Mouse (Mus musculus) ES-Bruce4 (cell line): ENCODE measurements around the gene Hsd3b4. TPM values are rescaled to one million over a fixed set of nuclear protein-coding genes. Genes with fewer than 3 reads are reported as not detected.
"Not testable (repeated sequence)": the region's sequence is repeated elsewhere in the genome, so short reads cannot be mapped to it uniquely, and the experiment has no call there.

ENCODE experiments used
- H3K27ac ChIP-seq: 2 replicates; pipeline ENCODE4 v1.5.1; 2012; ENCODE audit warnings: low read length, inconsistent platforms; ENCODE audit not compliant: insufficient read depth
- H3K27me3 ChIP-seq: 2 replicates; pipeline ENCODE4 v1.6.1; 2012; ENCODE audit warnings: mild to moderate bottlenecking, low read length, inconsistent platforms; ENCODE audit not compliant: control insufficient read depth, poor library complexity, insufficient read depth, severe bottlenecking
- H3K36me3 ChIP-seq: 2 replicates; pipeline ENCODE4 v1.6.1; 2012; ENCODE audit warnings: inconsistent platforms, mild to moderate bottlenecking, low read length, moderate library complexity; ENCODE audit not compliant: control insufficient read depth, poor library complexity, insufficient read depth, severe bottlenecking
- H3K4me1 ChIP-seq: one replicate; pipeline ENCODE4 v1.8.1; 2011; ENCODE audit warnings: low read length; ENCODE audit not compliant: control insufficient read depth, insufficient read depth
- H3K4me3 ChIP-seq: 2 replicates; pipeline ENCODE4 v1.5.1; 2011; ENCODE audit warnings: low read depth, mild to moderate bottlenecking, low read length
- H3K9ac ChIP-seq: 2 replicates; pipeline ENCODE4 v1.6.1; 2012; ENCODE audit warnings: low read depth, mild to moderate bottlenecking, inconsistent platforms; ENCODE audit not compliant: poor library complexity, severe bottlenecking
- H3K9me3 ChIP-seq: replicated peaks from 2 replicates; pipeline ENCODE4 v1.6.1; 2012; ENCODE audit warnings: mild to moderate bottlenecking, low read length, inconsistent platforms; ENCODE audit not compliant: control insufficient read depth, poor library complexity, insufficient read depth, severe bottlenecking
- polyA plus RNA-seq: library from polyadenylated mRNA; stranded (reverse); fragments of >200 nt; gene quantifications from 2 replicates; pipeline ENCODE4 v1.2.4, GENCODE M21; 2011; ENCODE audit warnings: low read depth; ENCODE audit not compliant: missing spikeins, insufficient read depth, insufficient read length

Gene Hsd3b4
- not detected in 2 replicates for polyA plus RNA-seq

GRCm38 (mm10) chr3:98510414-98510813 lies at the start of gene Hsd3b4:
Hsd3b4 (minus strand) TSS chr3:98510514.
- H3K27me3 ChIP-seq, H3K4me3 ChIP-seq, H3K27ac ChIP-seq, H3K9me3 ChIP-seq, H3K9ac ChIP-seq, H3K36me3 ChIP-seq, H3K4me1 ChIP-seq: not testable (repeated sequence)

GRCm38 (mm10) chr3:98550832-98551231 lies 40.5 kb upstream of the Hsd3b4 start:
- H3K27me3 ChIP-seq, H3K9ac ChIP-seq, H3K9me3 ChIP-seq, H3K4me3 ChIP-seq, H3K36me3 ChIP-seq, H3K27ac ChIP-seq, H3K4me1 ChIP-seq: not testable (repeated sequence)

GRCm38 (mm10) chr3:98550215-98550614 lies 39.9 kb upstream of the Hsd3b4 start:
- H3K4me1 ChIP-seq, H3K4me3 ChIP-seq, H3K36me3 ChIP-seq, H3K9me3 ChIP-seq, H3K27ac ChIP-seq, H3K9ac ChIP-seq, H3K27me3 ChIP-seq: not testable (repeated sequence)

GRCm38 (mm10) chr3:98548495-98548894 lies 38.2 kb upstream of the Hsd3b4 start:
- H3K27ac ChIP-seq, H3K36me3 ChIP-seq, H3K4me3 ChIP-seq, H3K9me3 ChIP-seq, H3K27me3 ChIP-seq, H3K4me1 ChIP-seq, H3K9ac ChIP-seq: not testable (repeated sequence)

- H3K27ac ChIP-seq, H3K27me3 ChIP-seq, H3K9ac ChIP-seq, H3K4me1 ChIP-seq, H3K36me3 ChIP-seq, H3K9me3 ChIP-seq, H3K4me3 ChIP-seq: not testable (repeated sequence)
Measured at GRCm38 (mm10) chr3:98547641-98548040, 37.3 kb upstream of the Hsd3b4 start.

GRCm38 (mm10) chr3:98524978-98525377 lies 14.7 kb upstream of the Hsd3b4 start:
- not testable (repeated sequence) for H3K27me3 ChIP-seq, H3K4me1 ChIP-seq, H3K4me3 ChIP-seq, H3K9ac ChIP-seq, H3K9me3 ChIP-seq, H3K27ac ChIP-seq, H3K36me3 ChIP-seq

- H3K27me3 ChIP-seq, H3K36me3 ChIP-seq, H3K4me3 ChIP-seq, H3K9ac ChIP-seq, H3K4me1 ChIP-seq, H3K27ac ChIP-seq, H3K9me3 ChIP-seq: not testable (repeated sequence)
Measured at GRCm38 (mm10) chr3:98524552-98524951, 14.2 kb upstream of the Hsd3b4 start.

- H3K9me3 ChIP-seq, H3K27ac ChIP-seq, H3K9ac ChIP-seq, H3K27me3 ChIP-seq, H3K36me3 ChIP-seq, H3K4me3 ChIP-seq, H3K4me1 ChIP-seq: not testable (repeated sequence)
Measured at GRCm38 (mm10) chr3:98522779-98523178, 12.5 kb upstream of the Hsd3b4 start.

- H3K36me3 ChIP-seq, H3K4me3 ChIP-seq, H3K4me1 ChIP-seq, H3K9me3 ChIP-seq, H3K9ac ChIP-seq, H3K27ac ChIP-seq, H3K27me3 ChIP-seq: not testable (repeated sequence)
Measured at GRCm38 (mm10) chr3:98507229-98507628, 3.1 kb downstream of the Hsd3b4 start.

GRCm38 (mm10) chr3:98497401-98497800 lies 12.9 kb downstream of the Hsd3b4 start:
- H3K9ac ChIP-seq, H3K9me3 ChIP-seq: not testable (repeated sequence)

More at GRCm38 (mm10) chr3:98497401-98497800, 12.9 kb downstream of the Hsd3b4 start:
- H3K4me1 ChIP-seq, H3K36me3 ChIP-seq, H3K27me3 ChIP-seq, H3K4me3 ChIP-seq, H3K27ac ChIP-seq: not testable (repeated sequence)
